Mouse (Mus musculus) limb, embryonic 13.5 days (tissue): ENCODE measurements at regions not wholly inside any gene's neighbourhood (a gene's known extent, or its start where the extent isn't known, plus 50 kb on each side); places are given as distances from the start of the nearest gene placed in this dataset.

Experiments
- ATAC-seq: fragments of 200-750 bp; cut with Nextera tagmentation; 2 replicates; pipeline ENCODE4 v1.8.0; 2017; ENCODE audit warnings: low read depth, moderate number of reproducible peaks, moderate TSS enrichment; ENCODE audit not compliant: low FRiP score
- H3K27ac ChIP-seq: fragments of 300-500 bp; sonication (generic); 2 replicates; pipeline ENCODE4 v1.5.1; 2015; ENCODE audit warnings: inconsistent platforms, mild to moderate bottlenecking, moderate library complexity
- H3K27me3 ChIP-seq: fragments of 300-500 bp; sonication (generic); 2 replicates; pipeline ENCODE4 v1.6.1; 2015; ENCODE audit warnings: mild to moderate bottlenecking, inconsistent platforms
- H3K36me3 ChIP-seq: fragments of 300-500 bp; sonication (generic); 2 replicates; pipeline ENCODE4 v1.6.1; 2015; ENCODE audit warnings: inconsistent platforms, mild to moderate bottlenecking, moderate library complexity
- H3K4me1 ChIP-seq: fragments of 300-500 bp; sonication (generic); 2 replicates; pipeline ENCODE4 v1.6.1; 2015; ENCODE audit warnings: inconsistent platforms
- H3K4me2 ChIP-seq: fragments of 300-500 bp; sonication (generic); replicated peaks from 2 replicates; pipeline ENCODE4 v1.6.1; 2015; ENCODE audit warnings: inconsistent platforms, mild to moderate bottlenecking, moderate library complexity
- H3K4me3 ChIP-seq: fragments of 300-500 bp; sonication (generic); 2 replicates; pipeline ENCODE4 v1.5.1; 2015; ENCODE audit warnings: moderate library complexity, mild to moderate bottlenecking, inconsistent platforms
- H3K9ac ChIP-seq: fragments of 300-500 bp; sonication (generic); 2 replicates; pipeline ENCODE4 v1.6.1; 2015; ENCODE audit warnings: mild to moderate bottlenecking, inconsistent platforms
- H3K9me3 ChIP-seq: fragments of 300-500 bp; sonication (generic); 2 replicates; pipeline ENCODE4 v1.6.1; 2016; ENCODE audit warnings: inconsistent platforms
- WGBS: fragments of 180-500 bp; shearing (Covaris S2); methylation state at CpG from one replicate; pipeline ENCODE4 v1.1.7; 2015; 5-methylcytosine and 5-hydroxymethylcytosine counted together

DNA sequence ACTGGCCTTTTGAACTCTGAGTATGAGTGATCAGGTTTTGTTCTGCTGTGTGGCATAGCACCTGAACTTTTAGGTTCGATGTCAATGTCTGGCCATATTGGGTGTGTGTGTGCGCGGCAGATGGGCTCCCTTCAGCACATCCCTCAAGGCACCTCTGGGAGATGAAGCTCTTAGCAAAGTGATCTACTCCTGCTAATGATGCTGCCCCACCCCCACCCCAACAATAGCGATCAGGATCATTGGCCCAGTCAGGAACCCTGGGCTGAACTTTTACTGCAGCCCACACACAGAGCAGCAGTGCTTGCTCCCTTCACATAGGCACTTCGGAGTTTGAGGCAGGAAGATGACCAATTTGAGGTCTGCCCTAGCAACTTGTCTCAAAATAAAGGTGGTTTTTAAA, 141.9 kb upstream of the Lrig1 start:
- WGBS: 55% methylated on average over 5 of the region's 5 CpGs
- Histone ChIP-seq H3K27me3 (no peaks in the 10 kb centered on the region), H3K9me3 (no peaks in the 10 kb centered on the region), H3K36me3 (no peaks in the 10 kb centered on the region), H3K4me3 (no peak overlapping the region), H3K9ac (no peak overlapping the region), H3K27ac (no peak overlapping the region), H3K4me2 (no peak overlapping the region), H3K4me1 (peaks cover 4% of the 10 kb centered on the region; the same call in 1 of the 2 replicates)
- no peak for ATAC-seq

GRCm38 (mm10) chr6:94835742-94836141, 135.8 kb upstream of the Lrig1 start:
- H3K9me3 ChIP-seq: 0 out of 2 replicates have a peak, but pooled peaks cover 3% of the 10 kb centered on the region
- no peak for ATAC-seq
- H3K9ac ChIP-seq: no peak overlapping the region
- H3K4me1 ChIP-seq: peaks cover 30% of the 10 kb centered on the region
- H3K4me3 ChIP-seq: no peak overlapping the region
- no peak overlapping the region for H3K4me2 ChIP-seq
- 51% methylated on average over 2 of the region's 2 CpGs for WGBS
- 0 out of 2 replicates have a peak overlapping the region, but pooled peaks have one; percentile 49 for H3K27ac ChIP-seq
- H3K36me3 ChIP-seq: no peaks in the 10 kb centered on the region
- peaks cover 1% of the 10 kb centered on the region; the same call in 1 of the 2 replicates for H3K27me3 ChIP-seq

GRCm38 (mm10) chr6:94834551-94834950, 134.6 kb upstream of the Lrig1 start:
- Histone ChIP-seq H3K9ac (no peak overlapping the region), H3K27me3 (peaks cover 4% of the 10 kb centered on the region; the same call in 1 of the 2 replicates), H3K36me3 (no peaks in the 10 kb centered on the region), H3K4me2 (no peak overlapping the region), H3K4me1 (peaks cover 30% of the 10 kb centered on the region), H3K4me3 (no peak overlapping the region), H3K27ac (no peak overlapping the region), H3K9me3 (0 out of 2 replicates have a peak, but pooled peaks cover 3% of the 10 kb centered on the region)
- ATAC-seq: no peak
- WGBS: 73% methylated on average over 1 of the region's 1 CpGs

- Histone ChIP-seq H3K9ac (no peak overlapping the region), H3K4me1 (peaks cover 21% of the 10 kb centered on the region), H3K4me2 (no peak overlapping the region), H3K27ac (no peak overlapping the region), H3K4me3 (no peak overlapping the region), H3K9me3 (0 out of 2 replicates have a peak, but pooled peaks cover 3% of the 10 kb centered on the region), H3K36me3 (no peaks in the 10 kb centered on the region), H3K27me3 (peaks cover 4% of the 10 kb centered on the region; the same call in 1 of the 2 replicates)
- 90% methylated on average over 8 of the region's 8 CpGs for WGBS
- no peak for ATAC-seq
These were observed 130.8 kb upstream of the Lrig1 start for GRCm38 (mm10) chr6:94830801-94831200.

DNA sequence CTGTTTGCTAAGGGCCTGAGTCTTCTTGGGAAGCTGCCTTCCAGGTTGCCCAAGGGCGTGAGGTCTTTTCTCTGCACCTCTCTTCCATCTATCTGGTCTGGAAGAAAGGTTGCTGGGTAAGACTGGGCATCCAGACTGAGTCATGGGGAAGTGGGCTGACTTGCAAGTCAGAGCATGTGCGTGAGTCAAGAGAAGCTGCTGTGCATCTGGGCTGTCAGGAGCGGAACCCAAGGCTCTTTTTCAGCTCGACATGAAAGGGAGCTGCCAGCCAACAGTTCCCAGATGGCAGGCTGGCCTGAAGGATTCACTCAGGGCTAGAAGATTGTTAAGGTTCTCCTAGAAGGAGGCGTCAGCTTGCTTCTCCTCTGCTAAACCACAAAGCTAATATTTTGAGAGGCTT, 129.3 kb upstream of the Lrig1 start:
- no peak overlapping the region for H3K27ac ChIP-seq
- H3K4me3 ChIP-seq: no peak overlapping the region
- no peak overlapping the region for H3K4me2 ChIP-seq
- no peak for ATAC-seq
- H3K27me3 ChIP-seq: peaks cover 4% of the 10 kb centered on the region; the same call in 1 of the 2 replicates
- no peaks in the 10 kb centered on the region for H3K36me3 ChIP-seq
- no peak overlapping the region for H3K9ac ChIP-seq
- H3K4me1 ChIP-seq: peaks cover 13% of the 10 kb centered on the region
- 0 out of 2 replicates have a peak, but pooled peaks cover 3% of the 10 kb centered on the region for H3K9me3 ChIP-seq
- WGBS: 71% methylated on average over 5 of the region's 5 CpGs

DNA sequence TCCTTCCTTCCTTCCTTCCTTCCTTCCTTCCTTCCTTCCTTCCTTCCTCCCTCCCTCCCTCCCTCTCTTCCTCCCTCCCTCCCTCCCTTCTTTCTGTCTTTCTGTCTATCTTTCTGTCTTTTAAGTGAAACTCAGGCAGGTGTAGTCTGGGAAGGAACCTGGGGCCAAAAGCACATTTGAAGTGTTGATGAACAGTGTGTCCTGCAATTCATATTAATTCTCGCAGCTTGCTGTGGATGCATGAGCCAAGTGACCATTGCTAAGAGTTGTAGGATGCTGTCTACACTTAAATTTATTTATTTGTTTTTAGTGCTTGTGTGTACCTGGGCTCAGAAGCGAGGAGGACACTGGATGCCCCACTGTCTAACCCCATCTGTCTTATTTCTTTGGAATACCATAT, 126.7 kb upstream of the Lrig1 start:
- Histone ChIP-seq H3K4me3 (no peak overlapping the region), H3K9me3 (no peaks in the 10 kb centered on the region), H3K4me2 (no peak overlapping the region), H3K4me1 (peaks cover 6% of the 10 kb centered on the region), H3K27ac (no peak overlapping the region), H3K36me3 (no peaks in the 10 kb centered on the region), H3K9ac (no peak overlapping the region), H3K27me3 (peaks cover 4% of the 10 kb centered on the region; the same call in 1 of the 2 replicates)
- 70% methylated on average over 2 of the region's 2 CpGs for WGBS
- no peak for ATAC-seq

DNA sequence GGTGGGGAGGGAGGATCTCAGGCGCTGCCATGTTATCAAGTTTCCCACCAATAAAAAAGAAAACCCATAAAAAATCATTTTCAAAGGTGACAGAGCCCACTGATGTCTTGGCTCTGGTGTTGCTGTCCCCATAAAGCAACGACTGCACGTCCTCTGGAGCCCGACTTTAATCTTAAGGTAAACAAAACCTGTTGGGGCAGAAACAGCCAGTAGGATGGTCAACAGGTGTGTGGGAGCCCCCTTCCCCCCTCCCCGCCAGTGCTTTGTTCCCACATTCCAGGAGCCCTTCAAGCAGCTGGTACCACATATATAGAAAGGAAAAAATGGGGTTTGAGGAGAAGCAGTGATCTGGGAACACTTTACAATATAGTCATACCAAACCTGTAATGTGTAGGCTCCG, 118.3 kb upstream of the Lrig1 start:
- 21% methylated on average over 6 of the region's 6 CpGs for WGBS
- no peak overlapping the region for H3K9ac ChIP-seq

DNA sequence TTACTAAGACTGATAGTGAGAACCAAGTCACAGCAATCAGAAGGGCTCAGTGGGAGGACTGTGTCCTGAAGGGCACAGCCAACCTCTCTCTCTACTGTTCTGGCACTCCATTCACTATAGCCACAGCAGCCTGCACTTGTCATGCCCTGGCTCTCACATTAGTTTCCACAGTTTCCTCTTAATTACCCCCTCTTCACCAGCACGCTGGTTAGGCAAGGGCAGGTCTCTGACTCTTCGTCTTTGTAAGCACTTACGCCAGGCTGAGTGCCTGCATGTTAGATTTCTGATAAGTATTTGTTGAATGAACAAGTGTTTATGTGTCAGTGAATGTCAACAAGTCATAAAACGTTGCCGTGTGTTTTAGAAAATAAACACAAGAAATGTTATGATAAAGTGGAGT, 116.2 kb upstream of the Lrig1 start:
- no peak overlapping the region for H3K4me2 ChIP-seq
- H3K9me3 ChIP-seq: no peaks in the 10 kb centered on the region
- no peak overlapping the region for H3K9ac ChIP-seq
- 59% methylated on average over 5 of the region's 5 CpGs for WGBS
- no peak for ATAC-seq
- H3K4me1 ChIP-seq: peaks cover 11% of the 10 kb centered on the region
- no peak overlapping the region for H3K4me3 ChIP-seq
- no peaks in the 10 kb centered on the region for H3K27me3 ChIP-seq
- H3K36me3 ChIP-seq: no peaks in the 10 kb centered on the region
- no peak overlapping the region for H3K27ac ChIP-seq

More for the DNA sequence above, 118.3 kb upstream of the Lrig1 start:
- Histone ChIP-seq H3K4me2 (no peak overlapping the region), H3K4me3 (no peak overlapping the region), H3K9me3 (no peaks in the 10 kb centered on the region), H3K4me1 (peaks cover 11% of the 10 kb centered on the region), H3K27ac (no peak overlapping the region), H3K36me3 (no peaks in the 10 kb centered on the region), H3K27me3 (no peaks in the 10 kb centered on the region)
- no peak for ATAC-seq

GRCm38 (mm10) chr6:94814711-94815110, 114.8 kb upstream of the Lrig1 start:
- no peak overlapping the region for H3K27ac ChIP-seq
- no peak for ATAC-seq
- H3K27me3 ChIP-seq: no peaks in the 10 kb centered on the region
- H3K4me2 ChIP-seq: no peak overlapping the region
- H3K4me1 ChIP-seq: peaks cover 11% of the 10 kb centered on the region
- no peaks in the 10 kb centered on the region for H3K36me3 ChIP-seq
- 54% methylated on average over 3 of the region's 3 CpGs for WGBS
- no peak overlapping the region for H3K9ac ChIP-seq
- H3K4me3 ChIP-seq: no peak overlapping the region
- no peaks in the 10 kb centered on the region for H3K9me3 ChIP-seq

DNA sequence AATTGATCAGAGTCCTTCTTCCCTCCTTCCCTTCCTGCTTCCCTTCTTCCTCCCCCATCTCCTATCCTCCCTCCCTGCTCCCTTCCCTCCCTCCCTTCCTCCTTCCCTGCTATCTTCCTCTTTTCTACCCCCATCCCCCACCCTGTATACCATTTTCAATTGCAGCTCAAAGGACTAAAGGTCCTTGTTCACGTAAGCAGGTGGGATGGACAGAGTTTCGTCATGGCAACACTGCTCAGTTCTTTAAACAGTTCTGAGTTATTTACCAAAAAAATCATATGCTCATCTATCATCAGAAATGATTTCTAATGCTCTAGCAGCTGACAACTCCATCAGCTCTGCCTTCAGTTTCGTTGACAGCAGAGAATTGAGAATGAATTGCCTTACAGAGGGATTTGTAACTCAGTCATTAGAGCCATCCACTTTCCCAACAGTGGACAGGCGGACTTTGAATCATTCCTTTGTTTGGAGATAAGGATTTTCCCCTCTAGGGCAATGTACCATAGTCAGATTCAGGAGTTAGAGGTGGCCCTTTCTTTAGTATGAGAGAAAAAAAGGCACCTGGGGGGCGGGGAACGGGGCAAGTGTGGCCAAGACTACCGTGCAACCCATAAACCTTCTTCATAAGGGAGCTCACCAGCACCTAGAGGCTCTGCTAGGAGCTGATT, 113.7 kb upstream of the Lrig1 start:
- Histone ChIP-seq H3K27me3 (no peaks in the 10 kb centered on the region), H3K4me3 (no peak overlapping the region), H3K4me1 (peaks cover 6% of the 10 kb centered on the region), H3K36me3 (no peaks in the 10 kb centered on the region), H3K9me3 (no peaks in the 10 kb centered on the region), H3K4me2 (no peak overlapping the region), H3K9ac (no peak overlapping the region), H3K27ac (no peak overlapping the region)
- WGBS: 72% methylated on average over 7 of the region's 7 CpGs
- no peak for ATAC-seq

DNA sequence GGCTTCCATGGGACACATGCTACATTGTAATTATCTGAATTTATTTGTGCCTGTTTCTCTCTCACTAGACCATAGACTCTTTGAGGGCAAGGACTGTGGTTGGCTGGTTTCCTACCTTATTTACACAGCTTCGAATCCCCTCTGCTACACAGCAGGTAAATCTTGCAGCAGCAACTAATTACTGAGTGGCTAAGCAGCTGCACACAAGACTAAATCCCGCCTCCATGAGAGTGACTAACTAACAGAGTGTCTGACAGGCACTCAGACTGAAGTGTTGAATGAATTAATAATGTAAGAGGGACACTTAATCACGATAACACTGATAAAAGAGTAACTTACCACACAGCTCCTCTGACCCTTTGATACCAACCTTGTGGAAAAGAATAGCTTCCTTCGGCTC, 111.9 kb upstream of the Lrig1 start:
- peaks cover 13% of the 10 kb centered on the region for H3K4me1 ChIP-seq
- H3K27ac ChIP-seq: no peak overlapping the region
- no peaks in the 10 kb centered on the region for H3K36me3 ChIP-seq
- no peak overlapping the region for H3K9ac ChIP-seq
- 29% methylated on average over 4 of the region's 4 CpGs for WGBS
- H3K9me3 ChIP-seq: no peaks in the 10 kb centered on the region
- H3K27me3 ChIP-seq: no peaks in the 10 kb centered on the region
- H3K4me2 ChIP-seq: no peak overlapping the region
- no peak overlapping the region for H3K4me3 ChIP-seq
- ATAC-seq: no peak

GRCm38 (mm10) chr6:94807216-94807615, 107.3 kb upstream of the Lrig1 start:
- 76% methylated on average over 6 of the region's 6 CpGs for WGBS
- Histone ChIP-seq H3K27me3 (no peaks in the 10 kb centered on the region), H3K27ac (peak overlapping the region; percentile 34; the same call in 1 of the 2 replicates), H3K9ac (no peak overlapping the region), H3K4me1 (peaks cover 29% of the 10 kb centered on the region), H3K4me3 (no peak overlapping the region), H3K36me3 (no peaks in the 10 kb centered on the region), H3K4me2 (no peak overlapping the region), H3K9me3 (no peaks in the 10 kb centered on the region)
- no peak for ATAC-seq
